Mouse (Mus musculus) regulatory T cell (primary cell): ENCODE data around the gene Krt80.

Experiments
- in situ Hi-C: fragments of 300-600 bp; cut with MboI, MseI; formaldehyde crosslinking; loops from one replicate; pipeline ENCODE4 v1.15.1; 2025; ENCODE audit warnings: high pct_unique_total_duplicates

The Krt80 gene

DNA sequence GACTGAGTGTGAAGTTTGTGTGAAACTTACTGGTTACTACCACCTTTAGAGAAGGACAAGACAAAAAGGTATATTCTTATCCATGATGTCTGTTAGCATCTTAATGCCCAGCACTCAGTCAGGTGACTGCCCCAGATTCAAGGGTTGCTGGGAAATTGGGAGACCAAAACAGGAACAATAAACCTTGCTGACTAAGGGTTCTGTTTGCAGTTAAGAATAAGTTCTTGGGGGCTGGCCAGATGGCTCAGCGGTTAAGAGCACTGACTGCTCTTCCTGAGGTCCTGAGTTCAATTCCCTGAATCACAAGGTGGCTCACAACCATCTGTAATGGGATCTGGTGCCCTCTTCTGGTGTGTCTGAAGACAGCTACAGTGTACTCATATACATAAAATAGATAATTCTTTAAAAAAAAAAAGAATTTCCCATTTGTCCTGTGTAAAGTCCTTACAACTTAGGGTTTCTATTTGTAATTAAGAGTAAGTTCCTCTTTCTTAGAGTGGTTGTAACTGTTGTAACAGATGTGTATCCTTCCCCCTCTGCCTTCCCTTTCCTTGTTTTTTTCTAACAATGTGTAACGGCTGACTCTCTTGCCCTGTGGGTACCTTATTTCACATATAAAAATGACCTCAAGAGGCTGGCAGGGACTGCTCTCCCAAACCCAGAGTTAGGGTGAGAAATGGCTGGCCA is 52.0 kb downstream of the Krt80 start:
- in situ Hi-C loops: no loop called here

DNA sequence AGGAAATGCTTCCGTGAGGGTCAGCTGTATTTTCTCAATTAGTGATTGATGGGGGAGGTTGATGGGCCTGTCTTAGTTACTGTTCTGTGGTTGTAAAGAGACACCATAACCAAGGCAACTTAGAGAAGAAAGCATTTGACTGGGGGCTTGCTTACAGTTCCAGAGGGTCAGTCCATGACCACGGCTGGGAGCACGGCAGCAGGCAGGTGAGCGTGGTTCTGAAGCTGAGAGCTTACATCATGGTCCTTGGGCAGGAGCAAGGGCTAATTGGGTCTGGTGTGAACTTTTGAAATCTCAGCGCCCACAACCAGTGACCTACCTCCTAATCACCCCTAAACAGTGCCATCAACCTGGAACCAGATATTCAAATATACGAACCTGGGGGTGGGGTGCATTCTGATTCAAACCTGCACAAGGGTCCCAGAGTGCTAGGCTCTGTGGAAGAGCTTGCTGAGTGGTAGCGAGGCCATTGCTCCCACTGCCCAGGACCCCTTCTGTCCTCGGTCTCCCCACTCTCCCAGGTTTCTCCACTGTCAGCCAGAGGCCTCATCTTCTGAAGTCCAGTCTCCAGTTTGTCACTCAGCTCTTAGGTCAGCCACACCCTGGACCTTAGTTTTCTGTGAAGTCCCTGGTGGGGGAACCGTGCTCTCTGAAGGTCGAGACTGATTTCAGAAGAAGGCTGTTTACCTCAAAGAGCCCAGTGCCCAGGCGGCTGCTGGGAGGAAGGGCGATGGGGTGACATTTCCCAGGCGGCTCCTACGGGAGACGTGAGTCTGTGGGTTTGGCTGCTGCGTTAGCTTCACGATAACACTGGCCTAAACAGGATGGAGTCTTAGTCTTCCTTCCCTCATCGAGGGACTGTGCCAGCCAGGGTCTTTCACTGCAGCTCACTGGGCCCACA is 52.8 kb downstream of the Krt80 start:
- in situ Hi-C loops: no loop called here

DNA sequence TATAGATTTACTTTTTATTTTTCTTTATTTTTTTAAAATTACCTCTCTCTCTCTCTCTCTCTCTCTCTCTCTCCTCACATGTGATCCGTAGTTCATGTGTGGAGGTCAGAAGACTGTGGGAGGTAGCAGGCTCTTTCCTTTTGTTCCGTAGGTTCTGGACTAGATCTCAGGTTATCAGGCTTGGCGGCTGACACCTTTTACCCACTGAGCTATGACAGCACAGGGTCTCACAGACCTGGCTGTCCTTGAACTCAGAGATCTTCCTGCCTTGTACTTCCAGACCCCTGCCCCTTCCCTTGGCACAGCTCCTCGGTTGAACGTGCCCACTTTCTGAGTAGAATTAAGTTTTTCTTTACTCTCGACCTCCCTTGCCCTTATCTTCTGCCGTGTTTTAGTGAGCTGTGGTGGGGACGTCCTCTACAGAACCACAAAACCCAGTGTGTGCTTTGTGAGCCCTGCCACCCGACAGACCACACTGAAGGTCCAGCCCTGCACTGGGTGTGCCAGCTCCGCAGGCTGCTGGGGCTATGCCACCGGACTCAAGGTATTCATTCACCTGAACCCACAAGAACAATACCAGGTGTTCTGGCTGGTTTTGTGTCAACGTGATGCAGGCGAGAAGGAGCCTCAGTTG is 53.6 kb downstream of the Krt80 start:
- in situ Hi-C loops: no loop called here

DNA sequence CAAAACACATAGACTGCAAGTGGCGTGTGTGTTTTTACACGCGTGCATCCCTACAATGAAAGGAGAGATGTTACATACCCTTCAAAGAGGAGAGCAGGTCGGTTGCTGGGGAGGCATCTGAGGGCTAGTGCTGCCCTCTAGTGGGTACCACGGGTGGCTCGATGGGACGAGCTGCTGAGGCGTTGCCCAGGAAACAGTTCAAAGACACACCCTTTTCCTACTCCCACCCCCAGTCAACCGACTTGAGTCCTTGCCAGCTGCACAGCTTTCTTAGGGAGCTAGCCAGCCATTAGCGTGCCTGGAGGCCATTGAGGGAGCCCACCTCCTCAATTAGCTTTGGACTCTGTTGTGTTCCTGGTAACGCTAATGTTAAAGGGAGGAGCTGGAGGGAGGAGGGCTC is 54.1 kb downstream of the Krt80 start:
- in situ Hi-C loops: no loop called here

DNA sequence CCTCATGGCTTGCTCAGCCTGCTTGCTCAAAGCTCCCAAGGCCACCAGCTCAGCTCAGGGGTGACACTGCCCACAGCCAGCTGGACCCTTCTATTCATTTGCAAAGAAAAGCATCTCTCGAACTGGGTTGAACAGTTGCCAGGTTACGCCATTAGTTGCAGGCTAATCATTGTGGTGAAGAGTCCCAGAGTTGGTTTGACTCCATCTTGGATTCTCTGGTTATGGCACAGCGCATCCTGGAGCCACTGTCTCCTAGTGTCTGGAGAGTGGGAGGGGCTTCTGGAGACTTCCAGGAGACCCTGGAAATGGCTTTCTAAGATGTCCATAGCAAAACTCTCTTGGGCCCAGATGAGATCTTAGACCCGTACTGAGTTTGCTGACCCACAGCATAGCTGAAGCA is 54.6 kb downstream of the Krt80 start:
- in situ Hi-C loops: no loop called here

DNA sequence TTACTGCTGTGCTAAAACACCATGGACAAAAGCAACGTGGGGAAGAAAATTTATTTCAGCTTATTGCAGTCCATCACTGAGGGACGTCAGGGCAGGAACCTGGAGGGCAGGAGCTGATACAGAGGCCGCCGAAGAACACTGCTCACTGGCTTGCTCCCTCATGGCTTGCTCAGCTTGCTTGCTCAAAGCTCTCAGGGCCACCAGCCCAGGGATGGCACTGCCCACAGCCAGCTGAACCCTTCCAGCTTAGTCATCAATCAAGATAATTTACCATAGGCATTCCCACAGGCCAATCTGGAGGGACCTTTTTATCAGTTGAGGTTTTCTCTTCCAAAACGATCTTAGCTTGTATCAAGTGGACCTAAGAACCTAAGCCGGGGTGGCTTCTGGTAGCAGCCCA is 58.0 kb downstream of the Krt80 start:
- in situ Hi-C loops: no loop called here

DNA sequence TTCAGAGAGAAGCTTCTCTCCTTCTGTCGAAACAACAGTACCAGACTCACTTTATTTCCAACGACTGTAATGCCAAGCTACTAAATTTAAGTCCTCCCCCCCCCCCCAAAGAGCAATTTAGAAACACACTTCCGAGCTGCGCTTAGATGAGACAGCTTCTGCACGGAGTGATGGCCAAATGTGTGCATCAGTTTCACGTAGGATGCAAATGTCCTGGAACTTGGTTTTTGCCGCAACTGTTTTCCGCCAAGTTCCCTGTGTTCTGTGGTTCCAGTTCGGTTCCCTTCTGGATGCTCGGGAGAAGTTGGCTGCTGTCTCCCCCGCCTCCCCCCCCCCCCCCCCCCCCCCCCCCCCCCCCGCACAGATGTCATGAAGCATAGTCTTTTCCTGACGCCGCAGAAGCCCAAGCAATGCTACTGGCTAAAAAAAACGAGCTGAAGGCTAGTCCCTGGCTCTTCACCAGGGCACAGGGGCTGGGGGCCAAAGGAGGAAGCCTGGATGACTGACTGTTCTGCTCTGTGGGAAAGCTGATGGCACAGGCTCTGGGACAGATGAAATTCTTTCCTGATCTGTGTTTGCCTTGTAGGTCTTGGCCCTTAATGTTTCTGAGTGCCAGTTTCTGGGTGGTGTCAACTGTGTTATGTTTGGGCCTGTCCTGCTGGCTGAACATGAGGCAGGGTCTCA is 58.7 kb downstream of the Krt80 start:
- in situ Hi-C loops: no loop called here

DNA sequence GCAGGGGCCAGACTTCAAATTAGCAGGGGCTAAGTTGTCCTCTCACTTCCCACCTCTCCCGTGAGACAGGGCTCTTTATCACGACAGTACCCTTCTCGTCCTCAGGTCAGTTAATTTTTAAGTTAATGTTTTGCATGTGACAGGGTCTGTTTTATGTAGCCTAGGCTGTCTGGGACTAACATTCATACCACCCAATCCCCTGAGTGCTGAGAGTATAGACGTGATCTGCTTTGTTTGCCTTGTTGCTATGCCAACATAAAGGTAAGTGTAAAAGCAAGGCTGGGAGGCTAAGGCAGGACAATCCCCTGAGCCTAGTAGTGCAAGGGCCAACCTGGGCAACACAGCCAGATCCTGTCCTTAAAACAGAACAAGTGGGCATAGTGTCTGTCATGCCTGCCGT is 60.5 kb downstream of the Krt80 start:
- in situ Hi-C loops: no loop called here

DNA sequence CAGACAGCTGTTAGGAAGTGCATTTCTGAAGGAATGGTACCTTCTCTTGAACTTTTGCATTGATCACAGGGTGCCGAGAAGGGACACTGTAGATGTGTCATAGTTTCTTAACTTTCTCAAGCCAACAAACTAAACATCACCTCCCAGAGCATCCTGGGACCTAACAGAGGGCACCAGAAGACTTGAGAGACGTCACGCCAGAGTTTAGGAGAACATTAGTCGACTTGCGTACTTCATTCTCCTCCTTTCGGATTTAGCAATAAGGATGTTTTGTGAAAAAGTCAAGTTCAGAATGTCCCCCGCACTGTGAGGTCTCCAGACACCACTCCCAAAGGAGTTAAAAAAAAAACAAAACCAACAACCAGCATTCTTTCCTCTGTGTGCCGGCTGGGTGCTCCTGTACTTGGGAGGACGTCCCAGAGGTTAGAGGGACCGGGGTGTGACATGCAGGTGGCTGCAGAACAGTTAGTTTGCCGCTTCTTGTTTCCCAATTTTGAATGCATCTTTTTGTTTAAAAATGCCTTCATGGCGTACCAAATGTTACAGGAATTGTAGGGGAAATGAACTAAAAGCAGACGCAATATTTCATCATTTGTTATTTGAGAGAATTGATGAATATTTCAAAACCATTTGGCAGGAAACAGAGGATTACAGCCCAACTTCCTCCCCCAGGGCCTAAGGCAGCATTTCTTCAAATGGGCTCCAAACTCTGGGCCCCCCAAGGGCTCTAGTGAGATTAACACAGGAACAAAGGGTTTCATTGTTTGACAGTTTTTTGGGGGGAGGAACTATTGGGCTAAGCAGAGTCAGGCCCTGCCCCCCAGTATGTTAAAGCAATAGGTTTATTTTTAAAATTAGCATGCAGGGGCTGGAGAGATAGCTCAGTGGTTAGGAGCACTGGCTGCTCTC is 61.3 kb downstream of the Krt80 start:
- in situ Hi-C loops: no loop called here

DNA sequence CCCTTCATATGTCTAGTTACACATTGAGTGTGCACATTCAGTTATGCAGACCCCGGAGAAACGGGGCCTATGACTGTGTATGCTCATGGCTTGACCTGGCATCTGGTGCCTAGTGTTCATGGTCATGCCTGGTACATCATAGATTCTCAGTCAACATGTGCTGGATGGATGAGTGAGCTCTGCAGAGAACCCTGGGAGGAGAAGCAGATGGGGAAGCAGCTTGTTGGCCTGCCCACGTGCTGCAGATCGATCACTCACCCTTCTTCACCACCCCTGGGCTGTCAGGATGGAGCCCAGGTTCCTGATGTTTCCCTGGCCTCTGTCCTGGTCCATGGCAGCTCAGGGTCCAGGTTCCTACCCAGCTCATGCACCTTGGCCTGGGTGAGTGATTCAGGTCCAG is 63.5 kb downstream of the Krt80 start:
- in situ Hi-C loops: no loop called here

DNA sequence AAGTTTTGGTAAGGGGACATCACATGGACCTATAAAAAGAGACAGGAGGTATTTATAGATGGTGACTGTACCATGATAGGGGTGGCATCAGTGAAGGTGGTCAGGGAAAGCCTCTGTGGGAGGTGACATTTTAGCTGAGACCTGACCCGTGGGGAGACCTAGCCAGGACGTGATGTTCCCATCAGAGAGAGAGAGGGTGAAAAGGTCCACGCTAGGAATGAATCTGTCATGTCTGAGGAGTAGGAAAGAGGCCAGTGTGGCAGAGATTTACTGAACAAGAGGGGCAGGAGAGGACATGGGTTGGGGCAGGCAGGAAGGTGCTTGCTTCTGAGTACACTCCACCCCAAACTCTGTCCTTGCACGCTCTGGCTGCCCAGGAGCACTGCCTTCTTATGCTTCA is 66.1 kb downstream of the Krt80 start:
- in situ Hi-C loops: no loop called here

DNA sequence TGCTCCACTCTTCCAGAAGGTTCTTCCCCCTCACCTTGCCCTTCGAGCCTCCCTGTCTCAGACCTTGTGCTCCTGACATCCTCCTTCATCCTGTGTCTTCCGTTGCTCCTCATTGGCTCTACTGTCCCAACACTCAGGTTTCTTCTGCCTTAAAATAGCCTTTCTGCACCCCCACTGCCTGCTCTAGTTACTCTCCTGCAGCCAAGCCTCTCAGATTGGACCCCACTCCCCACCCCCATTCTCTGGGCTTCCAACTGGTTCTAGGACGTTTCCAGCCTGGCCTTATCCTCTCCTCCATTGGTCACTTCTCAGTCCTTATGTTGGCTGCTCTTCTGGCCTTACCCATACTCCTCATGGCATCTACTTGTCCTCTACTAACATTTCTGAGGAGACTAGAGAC is 67.8 kb downstream of the Krt80 start:
- in situ Hi-C loops: no loop called here

DNA sequence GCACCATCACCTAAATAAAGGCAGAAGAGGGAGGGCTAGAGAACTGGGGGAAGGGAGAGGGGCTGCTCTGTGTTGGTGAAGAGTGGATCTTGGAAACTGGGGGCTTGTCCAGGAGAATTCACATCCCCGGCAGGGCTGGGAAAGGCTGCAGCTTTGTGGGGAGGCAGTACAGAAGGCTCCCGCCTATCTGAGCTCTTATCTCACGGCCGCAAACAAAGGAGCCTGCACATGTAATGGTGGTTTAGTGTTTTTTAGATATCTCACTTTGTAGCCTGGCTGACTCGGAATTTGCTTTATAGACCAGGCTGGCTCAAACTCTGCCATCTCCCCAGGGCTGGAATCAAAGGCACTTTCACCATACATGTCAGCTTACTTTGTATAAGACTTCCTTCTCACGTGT is 69.8 kb downstream of the Krt80 start:
- in situ Hi-C loops: no loop called here

DNA sequence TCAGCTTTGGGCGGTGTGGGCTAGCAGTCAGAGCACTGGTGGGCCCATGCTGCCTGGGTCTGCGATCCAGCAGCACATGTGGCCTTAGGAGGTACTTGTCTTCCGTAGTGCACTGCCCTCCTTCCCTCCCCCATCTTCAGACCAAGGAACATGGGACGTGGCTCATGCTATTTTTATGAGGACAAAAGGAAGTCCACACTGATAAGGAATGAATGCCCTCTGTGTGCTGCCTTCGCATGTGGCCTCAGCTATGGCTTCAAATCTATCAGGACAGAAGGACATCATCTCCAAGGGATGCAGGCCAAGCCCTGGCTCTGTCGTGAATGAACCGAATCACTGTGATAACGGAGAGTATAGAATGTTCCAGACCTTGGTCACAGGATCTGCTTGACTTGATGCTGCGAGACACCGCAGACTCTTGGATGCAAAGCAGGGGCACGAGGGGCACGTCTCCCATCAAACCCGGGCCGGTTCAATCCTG is 70.4 kb downstream of the Krt80 start:
- in situ Hi-C loops: loop anchor here (25.0 kb wide), 1 partner anchor 1088 kb away; no protein-coding TSS in a partner anchor

DNA sequence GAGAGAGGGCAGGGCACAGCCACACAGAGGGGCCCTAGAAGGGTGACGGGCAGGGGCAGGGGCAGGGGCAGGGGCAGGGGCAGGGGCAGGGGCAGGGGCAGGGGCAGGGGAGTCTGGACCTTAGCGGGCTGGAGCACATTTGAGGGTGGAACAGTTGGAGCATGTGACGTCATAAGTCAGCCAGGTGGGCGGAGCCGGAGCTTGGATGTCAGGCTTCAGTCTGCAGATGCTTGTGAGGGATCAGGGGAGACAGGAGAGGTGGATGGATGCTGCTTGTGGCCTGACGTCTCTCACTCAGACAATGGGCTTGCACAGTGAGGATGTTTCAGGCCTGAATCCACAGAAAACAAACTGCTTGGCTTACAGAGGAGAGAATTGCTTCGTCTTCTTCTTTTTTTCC is 71.4 kb downstream of the Krt80 start:
- in situ Hi-C loops: loop anchor here (25.0 kb wide), 1 partner anchor 1089 kb away; no protein-coding TSS in a partner anchor

DNA sequence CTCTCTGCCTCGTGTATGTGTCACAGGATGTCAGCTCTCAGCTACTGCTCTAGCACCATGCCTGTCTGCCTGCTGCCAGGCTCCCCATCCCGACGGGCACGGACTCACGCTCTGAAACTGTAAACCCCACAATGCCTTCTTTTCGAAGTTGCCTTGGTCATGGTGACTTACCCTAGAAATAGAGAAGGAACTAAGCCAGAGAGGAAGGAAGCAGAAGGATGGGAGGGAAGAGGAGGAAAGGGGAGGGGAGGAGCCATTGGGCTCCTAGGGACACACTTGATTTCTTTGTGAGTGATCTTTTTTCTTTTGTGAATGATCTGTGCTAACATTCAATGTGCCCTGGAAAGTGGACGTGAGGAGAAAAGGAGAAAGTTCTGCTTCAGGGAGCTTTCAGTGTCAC is 72.0 kb downstream of the Krt80 start:
- in situ Hi-C loops: loop anchor here (25.0 kb wide), 1 partner anchor 1089 kb away; no protein-coding TSS in a partner anchor
